In genomic region chr2:164834531-164834930, GRCm38 (mm10) we compare ENCODE assay signal across 7 mouse cellular contexts. TPM values are rescaled to one million over a fixed set of nuclear protein-coding genes. Genes with fewer than 3 reads are reported as not detected.
DNase-seq lines count a peak whose midpoint lies in the region; ATAC-seq and TF ChIP-seq lines count a peak whose summit lies in the region.

No protein-coding gene starts in this region.

- H3K4me1 ChIP-seq in ES-Bruce4 (ENCODE audit: control insufficient read depth, insufficient read depth, low read length) = no peaks in the 10 kb centered on the region
- H3K4me1 ChIP-seq in forebrain, embryonic 15.5 days = peaks cover 23% of the 10 kb centered on the region
- peaks cover 17% of the 10 kb centered on the region for H3K4me1 ChIP-seq in midbrain, embryonic 14.5 days (ENCODE audit: control insufficient read depth, insufficient read depth, low read length)

- peak overlapping the region; percentile 78 for H3K9ac ChIP-seq in ES-Bruce4 (ENCODE audit: low read depth, poor library complexity, severe bottlenecking)
- peak overlapping the region; percentile 73 for H3K9ac ChIP-seq in forebrain, embryonic 15.5 days (replicated peaks)
- peak overlapping the region; percentile 64; the same call in 1 of the 2 replicates for H3K9ac ChIP-seq in midbrain, embryonic 14.5 days (replicated peaks; ENCODE audit: low read length)

- peaks cover 20% of the 10 kb centered on the region for H3K79me2 ChIP-seq in C2C12 (ENCODE audit: control insufficient read depth, insufficient read depth)

- no peaks in the 10 kb centered on the region for H3K9me3 ChIP-seq in ES-Bruce4 (replicated peaks; ENCODE audit: control insufficient read depth, insufficient read depth, low read length, poor library complexity, severe bottlenecking)
- no peaks in the 10 kb centered on the region for H3K9me3 ChIP-seq in forebrain, embryonic 15.5 days
- no peaks in the 10 kb centered on the region for H3K9me3 ChIP-seq in midbrain, embryonic 14.5 days (ENCODE audit: control insufficient read depth, low read length)

- TF ChIP-seq EP300 in ES-Bruce4 (IDR thresholded peaks at IDR 0.05; ENCODE audit: insufficient read depth, low read depth, low read length) = no peak

- no peaks in the 10 kb centered on the region for H3K27me3 ChIP-seq in C2C12 (ENCODE audit: control insufficient read depth, insufficient read depth, insufficient read length)
- no peaks in the 10 kb centered on the region for H3K27me3 ChIP-seq in ES-Bruce4 (ENCODE audit: control insufficient read depth, insufficient read depth, low read length, poor library complexity, severe bottlenecking)
- no peaks in the 10 kb centered on the region for H3K27me3 ChIP-seq in forebrain, embryonic 15.5 days
- no peaks in the 10 kb centered on the region for H3K27me3 ChIP-seq in midbrain, embryonic 14.5 days (ENCODE audit: control insufficient read depth, insufficient read depth, low read length)

- H3K4me3 ChIP-seq in C2C12 (ENCODE audit: insufficient read depth, poor library complexity, severe bottlenecking) (peak overlapping the region; percentile 60), ES-Bruce4 (ENCODE audit: low read depth, low read length) (peak overlapping the region; percentile 84)
- H3K4me3 ChIP-seq in forebrain, embryonic 15.5 days = peak overlapping the region; percentile 81
- H3K4me3 ChIP-seq in midbrain, embryonic 14.5 days (replicated peaks; ENCODE audit: low read depth, low read length) = peak overlapping the region; percentile 69

- TF ChIP-seq POLR2A in ES-Bruce4 (IDR thresholded peaks at IDR 0.05; ENCODE audit: insufficient read depth, low read length) = no peak

- peak overlapping the region; percentile 100 for H3K4me2 ChIP-seq in forebrain, embryonic 15.5 days (replicated peaks)
- peak overlapping the region; percentile 99 for H3K4me2 ChIP-seq in midbrain, embryonic 14.5 days (ENCODE audit: low read length)

- H3K36me3 ChIP-seq in C2C12 (ENCODE audit: control insufficient read depth, insufficient read depth) (peaks cover 19% of the 10 kb centered on the region), ES-Bruce4 (ENCODE audit: control insufficient read depth, insufficient read depth, low read length, poor library complexity, severe bottlenecking) (peaks cover 23% of the 10 kb centered on the region)
- H3K36me3 ChIP-seq in forebrain, embryonic 15.5 days = peaks cover 16% of the 10 kb centered on the region
- H3K36me3 ChIP-seq in midbrain, embryonic 14.5 days (ENCODE audit: control insufficient read depth, insufficient read depth, low read length) = peaks cover 21% of the 10 kb centered on the region

- H3ac ChIP-seq in C2C12 (ENCODE audit: control insufficient read depth, insufficient read length, low read depth) = peak overlapping the region; percentile 86

- no peak for TF ChIP-seq CTCF in C2C12 (IDR thresholded peaks at IDR 0.05; ENCODE audit: control insufficient read depth, insufficient read depth, insufficient read length)
- TF ChIP-seq CTCF in ES-Bruce4 (IDR thresholded peaks at IDR 0.05; ENCODE audit: low read depth, low read length) = no peak

- 52% methylated on average over 8 of the region's 8 CpGs for WGBS in forebrain, embryonic 15.5 days
- 43% methylated on average over 8 of the region's 8 CpGs for WGBS in midbrain, embryonic 14.5 days

- no peak overlapping the region for H3K27ac ChIP-seq in ES-Bruce4 (ENCODE audit: insufficient read depth, low read length)
- H3K27ac ChIP-seq in forebrain, embryonic 15.5 days (replicated peaks) = no peak overlapping the region
- H3K27ac ChIP-seq in midbrain, embryonic 14.5 days (replicated peaks; ENCODE audit: low read depth, low read length) = no peak overlapping the region

- no peak for ATAC-seq in forebrain, embryonic 15.5 days (replicated peaks)
- no peak for ATAC-seq in midbrain, embryonic 14.5 days (ENCODE audit: low FRiP score, low TSS enrichment)
- ATAC-seq in erythroid progenitor cell, adult 5-6 weeks (replicated peaks; ENCODE audit: low FRiP score, poor library complexity, severe bottlenecking) = no peak
- no peak for ATAC-seq in inflammation-experienced regulatory T-cells, adult 6 months

- peaks cover 8% of the 10 kb centered on the region for H3K79me3 ChIP-seq in C2C12 (ENCODE audit: low read depth)

- DNase-seq in kidney, postnatal 14 days = peak; percentile 26
- no peak for DNase-seq in midbrain, embryonic 14.5 days

TF ChIP-seq in C2C12, 6 proteins besides CTCF, POLR2A, EP300 and RAD21:
- TF ChIP-seq MYOG (IDR thresholded peaks at IDR 0.05; ENCODE audit: control insufficient read depth, extremely low read depth, insufficient read length) (no peak), MAX (IDR thresholded peaks at IDR 0.05) (no peak), USF1 (IDR thresholded peaks at IDR 0.05; ENCODE audit: low read depth) (no peak), CEBPB (IDR thresholded peaks at IDR 0.05; ENCODE audit: low read depth) (no peak), FOSL1 (IDR thresholded peaks at IDR 0.05; ENCODE audit: insufficient read depth, low read length, poor library complexity, severe bottlenecking) (no peak), MYOD1 (IDR thresholded peaks at IDR 0.05; ENCODE audit: control insufficient read depth, insufficient read length, low read depth) (no peak)

RNA-seq across cellular contexts. Expression of gene Neurl2, which starts 1.3 kb away (rescaled TPM):
- polyA plus RNA-seq in C2C12 (2012; fragmentation: generic; extraction: Trizol) (11.3 TPM), ES-Bruce4 (2011; ENCODE audit: insufficient read depth, insufficient read length, low read depth, missing spikeins) (2.2 and 2.8 TPM in 2 replicates)
- 5.6 and 6.5 TPM in 2 replicates for polyA plus RNA-seq in forebrain, embryonic 15.5 days (2015; fragmentation: Nextera tagmentation; extraction: Ambion mirVana)
- polyA plus RNA-seq in midbrain, embryonic 14.5 days (2014; fragmentation: Nextera tagmentation; extraction: Ambion mirVana) = 5.1 and 6.9 TPM in 2 replicates
- total RNA-seq in erythroid progenitor cell, adult 5-6 weeks (2015; ENCODE audit: low replicate concordance) = not detected in 2 replicates
- 1.2 TPM in 1 of 2 replicates, not detected in the other for total RNA-seq in erythroid progenitor cell, adult 5-6 weeks (2017; ENCODE audit: low replicate concordance)
- polyA plus RNA-seq in inflammation-experienced regulatory T-cells, adult 6 months (2017; shearing (Covaris generic)) = 1 to 10 TPM; 1.0 to 2.7 (median 1.1) TPM

RNA-seq across cellular contexts. Expression of gene Ctsa, which starts 1.9 kb away (rescaled TPM):
- polyA plus RNA-seq in C2C12 (2012; fragmentation: generic; extraction: Trizol) (160 TPM), ES-Bruce4 (2011; ENCODE audit: insufficient read depth, insufficient read length, low read depth, missing spikeins) (75.3 and 83.4 TPM in 2 replicates)
- 97.7 and 98.4 TPM in 2 replicates for polyA plus RNA-seq in forebrain, embryonic 15.5 days (2015; fragmentation: Nextera tagmentation; extraction: Ambion mirVana)
- polyA plus RNA-seq in midbrain, embryonic 14.5 days (2014; fragmentation: Nextera tagmentation; extraction: Ambion mirVana) = 77.1 and 88.2 TPM in 2 replicates
- 34.0 and 35.3 TPM in 2 replicates for total RNA-seq in erythroid progenitor cell, adult 5-6 weeks (2015; ENCODE audit: low replicate concordance)
- total RNA-seq in erythroid progenitor cell, adult 5-6 weeks (2017; ENCODE audit: low replicate concordance) = 38.9 and 43.0 TPM in 2 replicates
- polyA plus RNA-seq in inflammation-experienced regulatory T-cells, adult 6 months (2017; shearing (Covaris generic)) = 100 to 1,000 TPM; 206 to 247 (median 207) TPM

RNA-seq across cellular contexts. Expression of gene Spata25, which starts 6.2 kb away (rescaled TPM):
- polyA plus RNA-seq in C2C12 (2012; fragmentation: generic; extraction: Trizol) = not detected
- not detected in 2 replicates for polyA plus RNA-seq in ES-Bruce4 (2011; ENCODE audit: insufficient read depth, insufficient read length, low read depth, missing spikeins)
- polyA plus RNA-seq in forebrain, embryonic 15.5 days (2015; fragmentation: Nextera tagmentation; extraction: Ambion mirVana) = not detected in 2 replicates
- polyA plus RNA-seq in midbrain, embryonic 14.5 days (2014; fragmentation: Nextera tagmentation; extraction: Ambion mirVana) = 0.29 TPM in 1 of 2 replicates, not detected in the other
- total RNA-seq in erythroid progenitor cell, adult 5-6 weeks (2015; ENCODE audit: low replicate concordance) = not detected in 2 replicates
- total RNA-seq in erythroid progenitor cell, adult 5-6 weeks (2017; ENCODE audit: low replicate concordance) = not detected in 2 replicates
- polyA plus RNA-seq in inflammation-experienced regulatory T-cells, adult 6 months (2017; shearing (Covaris generic)) = not detected

RNA-seq across cellular contexts. Expression of gene Zswim1, which starts 12.0 kb away (rescaled TPM):
- 10.0 TPM for polyA plus RNA-seq in C2C12 (2012; fragmentation: generic; extraction: Trizol)
- polyA plus RNA-seq in ES-Bruce4 (2011; ENCODE audit: insufficient read depth, insufficient read length, low read depth, missing spikeins) = 39.5 and 50.0 TPM in 2 replicates
- 22.8 TPM in 2 replicates for polyA plus RNA-seq in forebrain, embryonic 15.5 days (2015; fragmentation: Nextera tagmentation; extraction: Ambion mirVana)
- 27.8 and 30.5 TPM in 2 replicates for polyA plus RNA-seq in midbrain, embryonic 14.5 days (2014; fragmentation: Nextera tagmentation; extraction: Ambion mirVana)
- total RNA-seq in erythroid progenitor cell, adult 5-6 weeks (2015; ENCODE audit: low replicate concordance) = 1.1 and 5.4 TPM in 2 replicates
- 0.30 TPM in 1 of 2 replicates, not detected in the other for total RNA-seq in erythroid progenitor cell, adult 5-6 weeks (2017; ENCODE audit: low replicate concordance)
- polyA plus RNA-seq in inflammation-experienced regulatory T-cells, adult 6 months (2017; shearing (Covaris generic)) = 10 to 100 TPM; 17.5 to 25.7 (median 22.5) TPM

RNA-seq across cellular contexts. Expression of gene Pltp, which starts 23.0 kb away (rescaled TPM):
- polyA plus RNA-seq in C2C12 (2012; fragmentation: generic; extraction: Trizol) = 13.3 TPM
- polyA plus RNA-seq in ES-Bruce4 (2011; ENCODE audit: insufficient read depth, insufficient read length, low read depth, missing spikeins) = 52.4 and 55.9 TPM in 2 replicates
- polyA plus RNA-seq in forebrain, embryonic 15.5 days (2015; fragmentation: Nextera tagmentation; extraction: Ambion mirVana) = 45.3 and 50.7 TPM in 2 replicates
- 29.8 and 91.1 TPM in 2 replicates for polyA plus RNA-seq in midbrain, embryonic 14.5 days (2014; fragmentation: Nextera tagmentation; extraction: Ambion mirVana)
- 1.3 and 5.0 TPM in 2 replicates for total RNA-seq in erythroid progenitor cell, adult 5-6 weeks (2015; ENCODE audit: low replicate concordance)
- total RNA-seq in erythroid progenitor cell, adult 5-6 weeks (2017; ENCODE audit: low replicate concordance) = 0.23 TPM in 1 of 2 replicates, not detected in the other
- polyA plus RNA-seq in inflammation-experienced regulatory T-cells, adult 6 months (2017; shearing (Covaris generic)) = 1 to 10 TPM in 2 of 3 experiments, under 1 TPM in 1; 0.50 to 3.0 (median 1.3) TPM
